Mouse (Mus musculus) hindbrain, embryonic 11.5 days (tissue): ENCODE measurements around the gene Otud4. TPM values are rescaled to one million over a fixed set of nuclear protein-coding genes. Genes with fewer than 3 reads are reported as not detected.

Experiments
- ATAC-seq: fragments of 200-750 bp; cut with Nextera tagmentation; 2 replicates; pipeline ENCODE4 v1.8.0; 2017; ENCODE audit warnings: mild to moderate bottlenecking, moderate TSS enrichment, moderate library complexity; ENCODE audit not compliant: low FRiP score
- DNase-seq: peaks from one replicate; pipeline ENCODE4 v3.0.0-alpha.2; 2015; ENCODE audit warnings: low spot score
- H3K27ac ChIP-seq: fragments of 300-500 bp; sonication (generic); 2 replicates; pipeline ENCODE4 v1.5.1; 2014; ENCODE audit warnings: mild to moderate bottlenecking, low read depth, low read length
- H3K27me3 ChIP-seq: fragments of 300-500 bp; sonication (generic); 2 replicates; pipeline ENCODE4 v1.6.1; 2014; ENCODE audit warnings: mild to moderate bottlenecking, low read length, moderate library complexity, mixed read lengths; ENCODE audit not compliant: control insufficient read depth, insufficient read depth
- H3K36me3 ChIP-seq: fragments of 300-500 bp; sonication (generic); 2 replicates; pipeline ENCODE4 v1.6.1; 2014; ENCODE audit warnings: mild to moderate bottlenecking, low read length, moderate library complexity, mixed read lengths; ENCODE audit not compliant: control insufficient read depth, insufficient read depth
- H3K4me1 ChIP-seq: fragments of 300-500 bp; sonication (generic); replicated peaks from 2 replicates; pipeline ENCODE4 v1.6.1; 2014; ENCODE audit warnings: low read length, mixed read lengths; ENCODE audit not compliant: control insufficient read depth, insufficient read depth
- H3K4me2 ChIP-seq: fragments of 300-500 bp; sonication (generic); replicated peaks from 2 replicates; pipeline ENCODE4 v1.6.1; 2014; ENCODE audit warnings: mild to moderate bottlenecking, low read depth, low read length
- H3K4me3 ChIP-seq: fragments of 300-500 bp; sonication (generic); 2 replicates; pipeline ENCODE4 v1.5.1; 2014; ENCODE audit warnings: low read depth, low read length
- H3K9ac ChIP-seq: fragments of 300-500 bp; sonication (generic); 2 replicates; pipeline ENCODE4 v1.6.1; 2014; ENCODE audit warnings: low read depth, low read length
- H3K9me3 ChIP-seq: fragments of 300-500 bp; sonication (generic); 2 replicates; pipeline ENCODE4 v1.6.1; 2016; ENCODE audit warnings: low read length; ENCODE audit not compliant: control insufficient read depth
- WGBS: fragments of 180-500 bp; shearing (Covaris S2); extraction: QIAGEN DNeasy Blood & Tissue Kit; methylation state at CpG from one replicate; pipeline ENCODE4 v1.1.7; 2014; 5-methylcytosine and 5-hydroxymethylcytosine counted together
- polyA plus RNA-seq: library from polyadenylated mRNA; unstranded; fragments of >200 nt; fragmentation: Nextera tagmentation; extraction: Ambion mirVana; gene quantifications from 2 replicates; pipeline ENCODE4 v1.2.1, GENCODE M21; 2014

Gene Otud4
- polyA plus RNA-seq, 1 experiment from 2014 or later, result 22.8 TPM

- Histone ChIP-seq H3K36me3 (peaks cover 10% of the 10 kb centered on the region; the same call in 1 of the 2 replicates), H3K27ac (no peak overlapping the region), H3K27me3 (no peaks in the 10 kb centered on the region), H3K9ac (no peak overlapping the region), H3K9me3 (no peaks in the 10 kb centered on the region), H3K4me2 (no peak overlapping the region), H3K4me3 (no peak overlapping the region), H3K4me1 (no peaks in the 10 kb centered on the region)
- WGBS, result 97% methylated on average over 3 of the region's 3 CpGs
- no peak for DNase-seq
- ATAC-seq, result no peak
Observed at GRCm38 (mm10) chr8:79706687-79707086, 67.3 kb downstream of the Otud4 start.

GRCm38 (mm10) chr8:79711064-79711961, 71.9 kb downstream of the Otud4 start, which contains the start of the genes Abce1 and Anapc10:
Gene Abce1, minus strand, starts transcription at chr8:79711740.
Gene Anapc10, plus strand, starts transcription at chr8:79711820.
- under 1% methylated on average over 59 of the region's 73 CpGs for WGBS
- Histone ChIP-seq H3K9me3 (no peaks in the 10 kb centered on the region), H3K4me2 (peak within 1 kb of the TSS; percentile 66), H3K27ac (peak within 1 kb of the TSS; percentile 84), H3K36me3 (0 out of 2 replicates have a peak, but pooled peaks cover under 1% of the 10 kb centered on the region), H3K27me3 (no peaks in the 10 kb centered on the region), H3K4me1 (no peaks in the 10 kb centered on the region), H3K9ac (peak within 1 kb of the TSS; percentile 80), H3K4me3 (peak within 1 kb of the TSS; percentile 88)
- DNase-seq (peak; percentile 100), ATAC-seq (peak; percentile 98)

DNA sequence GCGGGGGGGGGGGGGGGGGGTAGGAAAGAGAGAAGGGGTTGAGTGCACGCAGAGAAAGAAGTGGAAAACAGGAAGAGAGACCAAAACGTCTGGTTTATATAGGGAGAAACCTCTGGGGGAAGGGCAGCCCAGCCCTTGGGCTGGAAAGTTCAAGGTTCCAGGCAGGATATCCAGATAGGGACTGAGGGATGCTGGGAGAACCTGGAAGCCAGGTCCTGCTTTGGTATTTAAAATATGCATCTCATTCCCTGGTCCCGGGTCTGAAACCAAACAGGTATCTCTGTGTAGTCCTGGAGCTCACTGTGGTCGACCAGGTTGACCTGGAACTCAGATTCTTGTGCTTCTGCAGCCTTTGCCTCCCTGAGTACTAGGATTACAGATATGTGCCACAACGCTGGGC, 73.3 kb downstream of the Otud4 start:
- Histone ChIP-seq H3K27ac (no peak overlapping the region), H3K4me3 (no peak overlapping the region), H3K4me1 (no peaks in the 10 kb centered on the region), H3K36me3 (no peaks in the 10 kb centered on the region), H3K9me3 (no peaks in the 10 kb centered on the region), H3K4me2 (no peak overlapping the region; the same call in 1 of the 2 replicates), H3K9ac (no peak overlapping the region), H3K27me3 (no peaks in the 10 kb centered on the region)
- ATAC-seq, result no peak
- no peak for DNase-seq
- 53% methylated on average over 5 of the region's 6 CpGs for WGBS

- DNase-seq (no peak), ATAC-seq (no peak)
- H3K4me2 ChIP-seq, result no peak overlapping the region
- H3K4me1 ChIP-seq, result no peaks in the 10 kb centered on the region
- H3K36me3 ChIP-seq, result no peaks in the 10 kb centered on the region
- H3K27ac ChIP-seq, result no peak overlapping the region
- H3K4me3 ChIP-seq, result no peak overlapping the region
- no peaks in the 10 kb centered on the region for H3K9me3 ChIP-seq
- no peaks in the 10 kb centered on the region for H3K27me3 ChIP-seq
- no peak overlapping the region for H3K9ac ChIP-seq
Observed at GRCm38 (mm10) chr8:79721537-79721936, 82.1 kb downstream of the Otud4 start.

GRCm38 (mm10) chr8:79723308-79723707, 83.9 kb downstream of the Otud4 start:
- H3K9me3 ChIP-seq, result no peaks in the 10 kb centered on the region
- H3K4me3 ChIP-seq, result no peak overlapping the region
- no peak overlapping the region for H3K27ac ChIP-seq
- H3K9ac ChIP-seq, result no peak overlapping the region
- no peak overlapping the region for H3K4me2 ChIP-seq
- no peaks in the 10 kb centered on the region for H3K36me3 ChIP-seq
- H3K27me3 ChIP-seq, result no peaks in the 10 kb centered on the region
- no peaks in the 10 kb centered on the region for H3K4me1 ChIP-seq
- DNase-seq (no peak), ATAC-seq (no peak)

DNA sequence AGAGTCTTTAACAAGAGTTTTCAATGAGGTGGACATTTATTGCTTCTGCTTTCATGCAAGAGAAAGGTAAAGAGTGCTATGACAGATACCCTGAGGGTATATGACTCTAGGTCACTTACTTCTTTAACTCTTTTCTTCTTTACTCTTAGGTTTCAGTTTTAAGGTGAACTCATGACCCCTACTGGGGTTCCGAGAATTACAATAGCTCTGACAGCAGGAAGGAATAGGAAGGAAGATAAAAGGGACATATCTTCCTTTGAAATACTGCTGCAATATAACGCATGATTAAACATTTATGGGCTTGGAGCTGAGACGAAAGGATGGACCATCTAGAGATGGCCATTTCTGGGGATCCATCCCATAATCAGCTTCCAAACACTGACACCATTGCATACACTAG, 85.2 kb downstream of the Otud4 start:
- H3K27ac ChIP-seq, result no peak overlapping the region
- no peaks in the 10 kb centered on the region for H3K4me1 ChIP-seq
- no peak overlapping the region for H3K9ac ChIP-seq
- ATAC-seq, result no peak
- no peak overlapping the region for H3K4me3 ChIP-seq
- no peaks in the 10 kb centered on the region for H3K9me3 ChIP-seq
- H3K27me3 ChIP-seq, result no peaks in the 10 kb centered on the region
- WGBS, result 52% methylated on average over 3 of the region's 3 CpGs
- DNase-seq, result no peak
- H3K4me2 ChIP-seq, result no peak overlapping the region
- no peaks in the 10 kb centered on the region for H3K36me3 ChIP-seq

Other genes with a start within 250 kb of the Otud4 start
- gene Smad1, start 240.1 kb upstream of the Otud4 start, polyA plus RNA-seq, result 62.6 and 73.4 TPM in 2 replicates
- gene Abce1, start 72.1 kb downstream of the Otud4 start, polyA plus RNA-seq, result 129 and 146 TPM in 2 replicates
- 38.5 and 39.2 TPM in 2 replicates for gene Anapc10, start 72.2 kb downstream of the Otud4 start, polyA plus RNA-seq